Mouse (Mus musculus) layer of hippocampus, adult 18-20 months (tissue): Measurements from ENCODE around the gene Acaa1a. TPM values are rescaled to one million over a fixed set of nuclear protein-coding genes. Genes with fewer than 3 reads are reported as not detected.
"Not testable (repeated sequence)": the region's sequence is repeated elsewhere in the genome, so short reads cannot be mapped to it uniquely, and the experiment has no call there.

Experiments used
- DNase-seq, 2 experiments: peaks; one replicate each; pipeline ENCODE4 v3.0.0; 2022; ENCODE audit warnings: low spot score in 2 of 2
- total RNA-seq, 2 experiments: library from RNA; stranded (reverse); gene quantifications; 2 replicates each; pipeline ENCODE4 v1.2.3; 2021

Acaa1a gene
- total RNA-seq, 2 experiments from 2014 or later, result 70.3 to 74.7 TPM

DNA sequence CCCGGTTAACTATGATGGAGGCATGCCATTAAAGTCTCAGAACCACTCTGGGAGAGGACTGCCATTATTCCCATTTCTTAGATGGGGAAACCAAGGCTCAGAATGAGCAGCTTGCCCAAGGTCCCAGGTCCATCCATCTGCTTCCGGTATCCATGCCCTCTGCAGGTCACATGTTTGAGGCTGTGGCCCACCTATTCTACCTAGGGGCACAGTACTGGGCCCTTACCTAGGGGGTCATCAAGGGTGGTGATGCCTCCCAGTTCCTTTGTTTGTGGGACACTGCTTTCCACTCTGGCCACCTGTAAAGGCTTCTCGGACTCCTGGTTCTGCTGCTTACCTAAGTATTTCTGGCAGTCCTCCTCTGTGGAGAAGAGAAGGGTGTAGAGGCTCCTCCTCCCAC is 1.1 kb upstream of the Acaa1a start:
- DNase-seq, result no peak

- no peak for DNase-seq
Observed at GRCm38 (mm10) chr9:119339106-119339505, 370 bp upstream of the Acaa1a start.

DNA sequence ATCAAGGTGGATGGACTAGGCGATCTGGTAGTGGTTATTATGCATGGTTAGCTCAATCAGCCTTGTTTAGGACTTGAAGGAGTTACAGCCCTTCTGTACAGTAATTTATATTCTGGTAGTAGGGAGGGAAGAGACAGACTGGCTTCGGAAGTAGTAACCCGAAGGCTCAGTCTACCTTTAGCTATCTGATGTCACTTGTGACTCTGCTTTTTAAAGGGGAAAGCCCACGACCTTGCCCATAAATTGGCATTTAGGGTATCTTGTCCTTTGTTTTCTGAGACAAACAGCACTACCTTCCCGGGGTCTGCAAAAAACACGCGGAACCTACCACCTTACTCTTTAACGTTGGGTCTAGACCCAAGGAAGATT is 720 bp downstream of the Acaa1a start:
- DNase-seq, result peak in 1 of 2 experiments; percentile 23

- peak; percentile 94 to 97 for DNase-seq
Observed at GRCm38 (mm10) chr9:119340909-119341816, 1.7 kb downstream of the Acaa1a start, which contains the start of gene Myd88. Gene Myd88, minus strand, starts transcription at chr9:119341411.

GRCm38 (mm10) chr9:119342728-119343127 is 3.3 kb downstream of the Acaa1a start:
- no peak for DNase-seq

DNA sequence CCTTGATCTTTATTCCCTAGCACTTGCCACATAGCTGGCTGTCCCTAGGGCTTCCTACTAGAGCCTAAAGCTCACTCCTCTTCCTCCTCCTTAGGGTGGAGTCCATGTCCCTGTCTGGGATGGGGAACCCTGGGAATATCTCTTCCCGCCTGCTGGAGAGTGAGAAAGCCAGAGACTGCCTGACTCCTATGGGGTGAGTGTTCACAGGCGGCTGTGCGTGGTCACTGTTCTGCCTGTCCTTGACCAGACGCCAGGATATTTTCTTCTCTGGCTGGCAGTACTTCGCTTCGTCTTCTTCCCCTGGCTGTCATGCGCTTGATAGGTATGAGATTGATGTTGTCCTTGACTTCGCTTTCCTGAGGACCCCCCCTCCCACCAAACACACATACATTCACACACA is 6.9 kb downstream of the Acaa1a start:
- no peak for DNase-seq

- DNase-seq, result no peak
Observed at GRCm38 (mm10) chr9:119350531-119350930, 11.1 kb downstream of the Acaa1a start.

DNA sequence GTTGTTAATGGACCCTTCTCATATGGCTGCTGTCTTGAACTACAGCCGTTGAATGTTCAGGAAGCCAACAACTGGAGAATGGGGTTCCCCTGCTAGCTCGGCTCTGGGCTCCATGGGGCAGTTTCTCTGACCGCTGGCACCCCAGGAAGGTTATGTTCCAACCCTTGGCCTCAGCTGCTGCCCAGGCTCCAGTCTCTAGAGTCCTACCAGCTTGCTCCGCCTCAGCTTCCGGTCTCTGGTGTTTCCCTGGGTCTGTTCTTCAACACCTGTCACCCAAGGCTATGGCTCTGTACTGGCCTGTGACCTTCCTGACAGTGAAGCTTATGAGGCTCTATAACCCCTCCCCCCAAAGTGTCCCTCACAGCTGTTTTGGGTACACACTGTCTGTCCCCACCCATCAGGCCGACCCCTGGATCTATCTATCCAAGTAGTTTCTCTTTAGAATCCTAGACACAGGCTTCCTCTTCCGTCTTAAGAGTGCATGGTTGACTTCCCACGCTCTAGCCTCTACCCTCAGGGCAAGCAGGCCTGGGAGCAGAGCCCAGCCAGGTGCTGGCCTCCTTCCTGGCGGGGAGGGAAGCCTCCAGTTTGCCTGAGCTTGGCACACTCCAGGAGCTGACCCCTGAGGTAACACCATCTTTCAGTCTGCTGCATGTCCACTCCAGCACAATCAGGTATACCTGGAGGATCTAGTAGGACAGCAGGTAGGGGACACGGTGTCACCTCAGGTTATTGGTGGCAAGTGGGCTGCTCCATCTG is 11.7 kb downstream of the Acaa1a start:
- DNase-seq, result no peak

GRCm38 (mm10) chr9:119352060-119352459 is 12.6 kb downstream of the Acaa1a start:
- peak in 1 of 2 experiments; percentile 67 for DNase-seq

- no peak for DNase-seq
Observed at GRCm38 (mm10) chr9:119353926-119354325, 14.4 kb downstream of the Acaa1a start.

DNA sequence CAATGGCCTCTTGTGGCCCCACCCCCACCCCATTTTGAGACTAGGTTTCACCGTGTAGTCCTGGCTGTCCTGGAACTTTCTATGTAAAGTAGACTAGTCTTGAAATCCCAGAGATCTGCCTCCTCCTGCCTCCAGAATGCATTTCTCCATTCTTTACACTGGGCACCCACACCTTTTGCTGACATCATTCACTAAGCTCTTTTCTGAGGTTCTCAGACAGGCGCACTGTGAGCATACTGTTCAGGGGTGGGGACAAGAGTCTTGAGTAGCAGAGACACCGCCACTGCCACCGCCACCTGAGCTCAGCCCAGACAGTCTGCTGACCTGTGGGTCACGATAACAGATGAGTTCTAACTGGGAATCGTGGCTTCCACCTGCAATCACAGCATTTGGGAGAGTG is 16.5 kb downstream of the Acaa1a start:
- DNase-seq, result no peak

- DNase-seq, result peak; percentile 80 to 92
Observed at GRCm38 (mm10) chr9:119357331-119358057, 18.0 kb downstream of the Acaa1a start, which contains the start of gene Xylb. Gene Xylb, plus strand, starts transcription at chr9:119357381.

DNA sequence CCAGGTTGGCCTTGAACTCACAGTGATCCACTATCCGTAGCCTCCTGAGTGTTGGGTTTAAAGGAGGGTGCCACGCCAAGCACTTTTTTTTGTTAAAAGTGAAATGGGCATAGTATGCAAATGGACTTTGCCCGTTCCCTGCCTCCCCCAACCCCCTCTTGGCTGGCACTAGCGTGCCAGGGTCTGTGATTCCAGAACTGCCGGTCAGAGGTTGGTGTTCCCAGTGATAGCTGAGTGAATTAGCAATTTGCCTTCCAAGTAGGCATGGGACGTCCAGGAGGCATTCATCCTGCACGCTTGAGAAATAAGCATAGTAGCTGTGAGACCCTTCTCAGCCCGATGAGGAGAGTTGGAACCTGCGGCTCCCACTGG is 18.6 kb downstream of the Acaa1a start:
- no peak for DNase-seq

DNA sequence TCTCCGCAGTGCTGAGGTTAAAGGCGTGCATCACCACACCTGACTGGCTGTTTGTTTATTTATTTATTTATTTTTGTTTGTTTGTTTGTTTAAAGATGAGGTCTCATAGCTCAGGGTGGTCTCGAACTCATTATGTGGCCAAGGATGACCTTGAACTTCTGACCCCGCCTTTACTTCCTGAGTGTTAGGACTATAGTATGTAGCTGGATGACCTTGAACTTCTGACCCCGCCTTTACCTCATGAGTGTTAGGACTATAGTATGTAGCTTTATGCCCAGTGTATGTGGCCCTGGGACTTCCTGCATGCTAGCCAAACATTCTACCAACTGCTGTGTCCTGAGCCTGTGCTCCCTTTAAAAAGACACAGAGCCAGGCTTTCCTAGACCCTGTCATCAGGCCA is 21.9 kb downstream of the Acaa1a start:
- DNase-seq, result no peak

- DNase-seq, result no peak
Observed at GRCm38 (mm10) chr9:119363229-119363628, 23.8 kb downstream of the Acaa1a start.

DNA sequence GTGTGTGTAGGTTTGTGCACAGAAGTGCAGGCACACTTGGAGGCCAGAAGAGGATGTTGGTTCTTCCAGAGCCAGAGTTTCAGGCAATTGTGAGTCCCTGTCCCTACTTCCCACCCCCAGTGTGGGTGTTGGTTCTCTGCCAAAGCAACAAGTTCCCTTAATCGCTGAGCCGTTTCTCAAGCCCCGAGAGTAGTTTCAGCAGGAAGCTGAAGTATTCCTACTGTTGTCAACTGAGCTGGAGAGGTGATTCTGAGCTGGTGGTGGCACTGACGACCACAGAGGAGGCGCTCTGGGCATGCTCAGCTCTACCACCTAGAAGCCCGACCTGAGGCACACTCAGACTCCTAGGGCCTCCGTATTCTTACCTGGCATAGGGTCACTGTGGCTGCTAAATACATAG is 25.8 kb downstream of the Acaa1a start, which contains the start of gene Slc22a14:
TSS of gene Slc22a14 (minus strand) at position 270 of the 400 bp plus-strand sequence.
- no peak for DNase-seq

- no peak for DNase-seq
Observed at GRCm38 (mm10) chr9:119368367-119368766, 28.9 kb downstream of the Acaa1a start.

DNA sequence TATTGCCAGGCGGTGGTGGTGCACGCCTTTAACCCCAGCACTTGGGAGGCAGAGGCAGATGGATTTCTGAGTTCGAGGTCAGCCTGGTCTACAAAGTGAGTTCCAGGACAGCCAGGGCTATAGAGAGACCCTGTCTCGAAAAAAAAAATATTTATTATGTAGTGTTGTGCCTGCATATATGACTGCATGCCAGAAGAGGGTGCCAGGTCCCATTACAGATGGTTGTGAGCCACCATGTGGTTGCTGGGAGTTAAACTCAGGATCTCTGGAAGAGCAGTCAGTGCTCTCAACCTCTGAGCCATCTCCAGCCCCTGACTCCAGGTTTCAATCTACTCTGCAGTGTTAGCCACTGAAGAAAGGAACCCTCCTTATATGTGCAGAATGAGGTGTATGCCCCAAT is 31.3 kb downstream of the Acaa1a start:
- not testable (repeated sequence) for DNase-seq

DNA sequence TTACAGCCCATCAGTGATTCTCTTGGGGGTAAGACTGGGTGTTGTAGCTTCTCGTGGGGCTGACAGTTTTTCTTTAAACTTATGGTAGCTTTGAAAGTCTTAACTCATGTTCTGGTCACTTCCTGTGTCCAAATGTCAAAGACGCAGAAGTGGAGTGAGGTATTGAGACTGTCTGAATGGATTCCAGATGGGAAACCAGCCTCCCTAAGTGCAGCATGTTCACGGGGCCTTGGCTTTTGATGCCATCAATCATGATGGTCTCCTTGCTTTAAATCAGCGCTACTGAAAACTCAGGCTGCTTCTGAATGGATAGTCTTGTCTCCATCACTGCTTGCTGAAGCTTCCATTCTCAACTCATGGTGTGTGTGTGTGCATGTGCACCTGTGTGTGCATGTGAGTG is 31.8 kb downstream of the Acaa1a start:
- no peak for DNase-seq

DNA sequence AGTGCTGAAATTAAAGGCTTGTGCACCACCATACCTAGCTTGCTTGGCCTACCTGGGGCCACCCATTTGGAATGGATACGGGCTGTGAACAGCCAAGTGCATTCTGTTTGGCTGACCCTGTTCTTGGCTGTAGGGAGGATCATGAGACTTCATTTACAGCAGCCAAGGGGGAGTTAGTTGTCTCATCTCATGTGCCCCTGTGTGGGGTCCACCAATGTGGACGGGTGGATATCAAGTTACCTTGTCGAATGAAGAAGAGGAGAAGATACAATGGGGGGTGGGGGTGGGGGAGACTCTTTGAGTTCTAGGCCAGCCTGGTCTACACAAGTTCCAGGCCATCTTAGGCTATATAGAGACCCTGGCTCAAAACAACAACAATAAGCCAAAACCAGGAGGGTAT is 35.5 kb downstream of the Acaa1a start:
- DNase-seq, result no peak

GRCm38 (mm10) chr9:119375556-119375955 is 36.1 kb downstream of the Acaa1a start:
- DNase-seq, result no peak
